Mouse (Mus musculus): ENCODE results near the gene Hhipl2. TPM values are rescaled to one million over a fixed set of nuclear protein-coding genes. Genes with fewer than 3 reads are reported as not detected.
A peak's percentile ranks its signal among the peaks of the same experiment; 100 is the strongest.
"Not testable (repeated sequence)": the region's sequence is repeated elsewhere in the genome, so short reads cannot be mapped to it uniquely, and the experiment has no call there.

Gene Hhipl2
- not detected in 2 replicates for polyA plus RNA-seq (2015; fragmentation: Nextera tagmentation; extraction: Ambion mirVana)

DNA sequence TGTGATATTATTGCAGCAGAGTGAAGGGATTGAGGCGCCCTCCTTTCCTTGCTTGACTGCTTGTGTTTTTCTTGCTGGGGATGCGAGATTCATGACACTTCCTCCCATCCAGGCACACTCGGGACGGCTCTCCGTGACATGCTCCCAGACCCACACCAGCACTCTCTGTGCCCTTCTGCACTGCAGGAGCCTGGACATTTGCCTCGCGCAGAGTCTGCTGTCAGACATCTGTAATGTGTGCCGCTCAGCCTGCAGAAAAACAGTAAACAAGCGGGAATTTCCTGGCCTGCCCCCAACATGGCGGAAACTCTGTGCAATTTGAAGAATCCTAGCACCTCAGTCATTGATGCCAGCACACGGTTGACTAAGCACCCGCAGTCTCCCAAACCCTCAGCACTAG lies at the start of gene Hhipl2:
Gene Hhipl2, plus strand, starts transcription at position 343 of the 400 bp plus-strand sequence.
- H3K4me1 ChIP-seq (ENCODE audit: insufficient read depth): no peaks in the 10 kb centered on the region
- no peaks in the 10 kb centered on the region for H3K27me3 ChIP-seq (ENCODE audit: insufficient read depth, low read length)
- 65% methylated on average over 12 of the region's 12 CpGs for WGBS (ENCODE audit: insufficient replicate concordance)
- H3K36me3 ChIP-seq (replicated peaks; ENCODE audit: insufficient read depth, low read length): no peaks in the 10 kb centered on the region
- H3K9me3 ChIP-seq (ENCODE audit: low read length): no peaks in the 10 kb centered on the region
- DNase-seq: no peak
- no peak for ATAC-seq
- TF ChIP-seq EP300 (IDR thresholded peaks at IDR 0.05; ENCODE audit: low read depth): no peak
- no peak for TF ChIP-seq CTCF (IDR thresholded peaks at IDR 0.05; ENCODE audit: low read depth)
- no peak within 1 kb of the TSS for H3K9ac ChIP-seq (replicated peaks)
- H3K27ac ChIP-seq (ENCODE audit: low read depth): no peak within 1 kb of the TSS
- H3K4me3 ChIP-seq (ENCODE audit: low read depth, low read length): no peak within 1 kb of the TSS
- no peak within 1 kb of the TSS for H3K4me2 ChIP-seq (ENCODE audit: low read depth, low read length)

DNA sequence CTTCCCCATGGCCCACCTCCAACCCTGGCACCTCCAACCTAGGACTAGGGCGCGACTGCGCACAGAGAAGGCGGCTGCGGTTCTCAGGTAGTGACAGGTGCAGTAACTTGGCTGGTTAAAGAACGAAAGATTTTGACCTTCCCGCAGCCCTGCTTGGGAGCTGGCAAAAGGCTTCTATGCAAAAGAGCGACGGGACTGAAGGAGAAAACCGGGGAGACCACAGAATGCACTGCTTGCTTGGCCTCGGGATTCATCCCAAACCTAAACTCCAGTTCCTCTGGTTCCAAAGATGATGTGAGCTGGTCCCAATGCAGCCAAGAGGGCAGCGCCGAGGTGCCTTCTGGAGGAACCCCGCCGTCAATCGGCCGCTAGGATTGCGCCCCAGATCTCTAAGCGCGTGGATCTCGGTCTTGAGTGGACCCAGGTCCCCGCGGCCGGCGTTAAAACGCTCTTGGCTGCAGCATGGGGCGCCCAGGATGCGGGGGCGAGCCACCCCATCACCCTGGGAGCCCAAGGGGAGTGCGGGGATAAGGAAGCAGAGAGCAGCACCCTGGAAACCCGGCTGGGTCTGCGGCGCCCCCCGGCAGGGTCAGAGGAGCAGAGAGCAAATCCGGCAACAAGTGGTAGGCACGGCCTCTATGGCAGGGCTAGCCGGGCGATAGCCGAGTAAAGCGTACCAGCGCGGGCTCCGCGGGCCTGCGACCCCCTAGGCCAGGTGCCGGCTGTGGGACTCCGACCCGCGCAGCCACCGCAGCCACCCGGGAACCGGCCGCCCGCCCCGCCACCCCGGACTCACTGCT lies 49.2 kb upstream of the Hhipl2 start:
- no peaks in the 10 kb centered on the region for H3K9me3 ChIP-seq (ENCODE audit: low read length)
- H3K27me3 ChIP-seq (ENCODE audit: insufficient read depth, low read length): no peaks in the 10 kb centered on the region
- peak overlapping the region; percentile 95 for H3K4me2 ChIP-seq (ENCODE audit: low read depth, low read length)
- 4% methylated on average over 46 of the region's 56 CpGs for WGBS (ENCODE audit: insufficient replicate concordance)
- peaks cover 11% of the 10 kb centered on the region for H3K36me3 ChIP-seq (replicated peaks; ENCODE audit: insufficient read depth, low read length)
- H3K9ac ChIP-seq (replicated peaks): peak overlapping the region; percentile 92
- H3K4me1 ChIP-seq (ENCODE audit: insufficient read depth): peaks cover 14% of the 10 kb centered on the region
- DNase-seq (no peak), ATAC-seq (peak; percentile 56)
- TF ChIP-seq CTCF (IDR thresholded peaks at IDR 0.05; ENCODE audit: low read depth) (no peak), EP300 (IDR thresholded peaks at IDR 0.05; ENCODE audit: low read depth) (no peak)
- H3K4me3 ChIP-seq (ENCODE audit: low read depth, low read length): peak overlapping the region; percentile 94
- H3K27ac ChIP-seq (ENCODE audit: low read depth): peak overlapping the region; percentile 68

DNA sequence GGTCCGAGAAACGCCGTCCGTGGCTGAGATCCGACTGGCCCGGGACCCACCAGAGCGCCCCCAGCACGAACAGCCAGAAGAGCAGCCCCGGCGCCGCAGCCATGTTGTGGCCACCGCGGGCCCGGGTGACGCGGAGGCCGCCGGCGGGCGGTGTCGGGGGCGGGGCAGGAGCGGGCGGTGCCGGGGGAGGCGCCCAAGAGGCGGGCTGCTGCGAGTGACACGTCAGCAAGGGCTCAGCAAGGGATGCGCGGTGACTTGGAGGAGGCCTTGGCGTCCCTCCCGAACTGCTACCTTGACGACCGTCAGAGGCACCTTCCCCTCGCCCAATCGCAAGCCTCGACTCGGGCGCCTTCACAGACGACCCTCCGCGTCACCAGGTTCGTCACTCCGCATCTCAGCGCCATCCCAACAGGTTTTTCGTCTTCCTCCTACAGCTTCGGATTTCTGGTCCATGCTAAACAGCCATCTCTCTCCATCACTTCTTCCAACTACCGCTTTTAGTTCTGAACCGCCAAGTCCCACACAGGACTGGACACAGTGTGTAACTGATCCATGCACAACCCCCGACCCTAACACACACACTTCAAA lies 48.5 kb upstream of the Hhipl2 start, which contains the start of gene Mia3:
Gene Mia3, minus strand, starts transcription at position 127 of the 588 bp plus-strand sequence.
- Histone ChIP-seq H3K4me1 (ENCODE audit: insufficient read depth) (peaks cover 14% of the 10 kb centered on the region), H3K4me3 (ENCODE audit: low read depth, low read length) (peak within 1 kb of the TSS; percentile 94), H3K27ac (ENCODE audit: low read depth) (peak within 1 kb of the TSS; percentile 68), H3K9me3 (ENCODE audit: low read length) (peaks cover under 1% of the 10 kb centered on the region; the same call in 1 of the 2 replicates), H3K9ac (replicated peaks) (peak within 1 kb of the TSS; percentile 92), H3K36me3 (replicated peaks; ENCODE audit: insufficient read depth, low read length) (peaks cover 4% of the 10 kb centered on the region), H3K27me3 (ENCODE audit: insufficient read depth, low read length) (no peaks in the 10 kb centered on the region), H3K4me2 (ENCODE audit: low read depth, low read length) (peak within 1 kb of the TSS; percentile 95)
- TF ChIP-seq EP300 (IDR thresholded peaks at IDR 0.05; ENCODE audit: low read depth) (no peak), CTCF (IDR thresholded peaks at IDR 0.05; ENCODE audit: low read depth) (peak; percentile 31; the same call in 1 of the 2 replicates)
- WGBS (ENCODE audit: insufficient replicate concordance): 3% methylated on average over 50 of the region's 51 CpGs
- ATAC-seq: peak; percentile 99
- DNase-seq: peak; percentile 93

DNA sequence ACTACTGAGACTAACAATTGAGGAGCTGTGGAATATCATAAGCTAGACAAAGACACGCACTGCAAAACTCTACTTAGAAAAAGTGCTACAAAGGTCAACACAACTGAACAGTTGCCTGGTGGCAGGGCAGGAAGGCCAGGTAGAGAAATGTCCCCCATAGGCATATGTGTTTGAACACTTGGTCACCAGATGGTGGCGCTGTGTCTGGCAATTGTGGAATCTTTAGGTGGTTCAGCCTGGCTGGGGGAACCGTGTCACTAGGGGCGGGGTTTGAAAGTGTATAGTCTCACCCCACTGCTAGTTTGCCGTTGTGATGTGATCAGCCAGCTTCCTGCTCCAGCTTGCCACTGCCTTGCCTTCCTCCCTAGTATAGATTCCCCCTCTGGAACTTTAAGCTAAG lies 43.3 kb upstream of the Hhipl2 start:
- Histone ChIP-seq H3K9ac (replicated peaks) (no peak overlapping the region), H3K36me3 (replicated peaks; ENCODE audit: insufficient read depth, low read length) (no peaks in the 10 kb centered on the region), H3K4me3 (ENCODE audit: low read depth, low read length) (no peak overlapping the region), H3K27ac (ENCODE audit: low read depth) (no peak overlapping the region), H3K27me3 (ENCODE audit: insufficient read depth, low read length) (no peaks in the 10 kb centered on the region), H3K4me1 (ENCODE audit: insufficient read depth) (peaks cover 7% of the 10 kb centered on the region), H3K4me2 (ENCODE audit: low read depth, low read length) (no peak overlapping the region), H3K9me3 (ENCODE audit: low read length) (peaks cover 5% of the 10 kb centered on the region)
- DNase-seq (no peak), ATAC-seq (no peak)
- TF ChIP-seq CTCF (IDR thresholded peaks at IDR 0.05; ENCODE audit: low read depth) (no peak), EP300 (IDR thresholded peaks at IDR 0.05; ENCODE audit: low read depth) (no peak)
- WGBS (ENCODE audit: insufficient replicate concordance): 78% methylated on average over 5 of the region's 5 CpGs

DNA sequence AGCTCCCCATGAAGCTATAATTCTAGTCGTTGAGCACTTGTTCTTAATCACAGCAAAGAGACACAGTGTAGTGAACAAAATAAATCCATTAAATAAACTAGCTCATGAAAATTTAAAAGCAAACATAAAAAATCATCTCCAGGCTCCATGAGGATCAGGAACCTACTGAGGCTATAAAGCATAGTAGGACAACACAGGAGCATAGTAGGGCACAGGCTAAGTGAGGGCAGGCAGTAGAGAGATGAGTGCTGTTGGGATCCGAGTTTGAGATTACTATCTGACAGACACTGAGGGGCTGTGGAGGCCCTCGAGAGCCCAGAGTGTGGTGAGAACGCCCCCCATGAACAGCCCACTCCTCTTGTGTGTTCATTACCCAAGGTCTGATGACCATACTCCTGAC lies 41.0 kb upstream of the Hhipl2 start:
- H3K9me3 ChIP-seq (ENCODE audit: low read length): peaks cover 5% of the 10 kb centered on the region
- DNase-seq (no peak), ATAC-seq (no peak)
- no peak overlapping the region for H3K4me3 ChIP-seq (ENCODE audit: low read depth, low read length)
- WGBS (ENCODE audit: insufficient replicate concordance): 60% methylated on average over 4 of the region's 4 CpGs
- TF ChIP-seq EP300 (IDR thresholded peaks at IDR 0.05; ENCODE audit: low read depth) (no peak), CTCF (IDR thresholded peaks at IDR 0.05; ENCODE audit: low read depth) (no peak)
- no peak overlapping the region for H3K4me2 ChIP-seq (ENCODE audit: low read depth, low read length)
- H3K36me3 ChIP-seq (replicated peaks; ENCODE audit: insufficient read depth, low read length): no peaks in the 10 kb centered on the region
- H3K9ac ChIP-seq (replicated peaks): no peak overlapping the region
- H3K27me3 ChIP-seq (ENCODE audit: insufficient read depth, low read length): no peaks in the 10 kb centered on the region
- no peak overlapping the region for H3K27ac ChIP-seq (ENCODE audit: low read depth)
- no peaks in the 10 kb centered on the region; the same call in 1 of the 2 replicates for H3K4me1 ChIP-seq (ENCODE audit: insufficient read depth)

DNA sequence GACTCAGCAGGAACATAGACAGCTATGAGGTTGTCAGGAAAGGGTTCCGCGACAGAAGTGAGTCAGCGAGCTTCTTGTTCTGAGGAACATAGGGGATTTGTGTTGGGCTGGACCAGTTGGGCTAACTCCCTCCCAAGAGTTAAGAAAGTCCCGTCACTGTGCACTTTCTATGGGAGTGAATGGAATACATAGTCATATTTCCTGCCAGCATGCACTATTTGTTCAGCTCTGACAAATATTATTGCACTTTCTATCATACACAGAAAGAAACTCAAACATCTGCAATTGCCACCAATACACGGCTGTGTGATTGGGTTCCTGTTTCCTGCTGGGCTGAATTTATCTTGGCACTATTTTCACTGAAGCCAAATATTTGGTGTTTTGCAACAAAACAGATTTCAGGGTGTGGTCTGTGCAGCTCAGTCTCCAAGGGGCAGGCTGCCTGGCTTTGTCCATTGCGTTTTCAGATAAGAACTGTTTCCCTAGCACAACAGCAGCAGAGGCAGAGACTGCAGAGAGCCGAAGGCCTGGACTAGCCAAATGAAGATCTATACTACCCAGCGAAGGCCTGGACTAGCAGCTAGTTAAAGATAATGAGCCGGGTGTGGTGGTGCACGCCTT lies 39.6 kb upstream of the Hhipl2 start:
- WGBS (ENCODE audit: insufficient replicate concordance): 45% methylated on average over 10 of the region's 10 CpGs
- H3K4me3 ChIP-seq (ENCODE audit: low read depth, low read length): no peak overlapping the region
- ATAC-seq (peak; percentile 91), DNase-seq (peak; percentile 20)
- H3K27me3 ChIP-seq (ENCODE audit: insufficient read depth, low read length): no peaks in the 10 kb centered on the region
- no peaks in the 10 kb centered on the region for H3K36me3 ChIP-seq (replicated peaks; ENCODE audit: insufficient read depth, low read length)
- H3K27ac ChIP-seq (ENCODE audit: low read depth): peak overlapping the region; percentile 26
- 0 out of 2 replicates have a peak overlapping the region, but pooled peaks have one; percentile 7 for H3K4me2 ChIP-seq (ENCODE audit: low read depth, low read length)
- TF ChIP-seq CTCF (IDR thresholded peaks at IDR 0.05; ENCODE audit: low read depth): no peak
- no peak for TF ChIP-seq EP300 (IDR thresholded peaks at IDR 0.05; ENCODE audit: low read depth)
- H3K4me1 ChIP-seq (ENCODE audit: insufficient read depth): no peaks in the 10 kb centered on the region; the same call in 1 of the 2 replicates
- H3K9ac ChIP-seq (replicated peaks): no peak overlapping the region
- H3K9me3 ChIP-seq (ENCODE audit: low read length): peaks cover 5% of the 10 kb centered on the region

DNA sequence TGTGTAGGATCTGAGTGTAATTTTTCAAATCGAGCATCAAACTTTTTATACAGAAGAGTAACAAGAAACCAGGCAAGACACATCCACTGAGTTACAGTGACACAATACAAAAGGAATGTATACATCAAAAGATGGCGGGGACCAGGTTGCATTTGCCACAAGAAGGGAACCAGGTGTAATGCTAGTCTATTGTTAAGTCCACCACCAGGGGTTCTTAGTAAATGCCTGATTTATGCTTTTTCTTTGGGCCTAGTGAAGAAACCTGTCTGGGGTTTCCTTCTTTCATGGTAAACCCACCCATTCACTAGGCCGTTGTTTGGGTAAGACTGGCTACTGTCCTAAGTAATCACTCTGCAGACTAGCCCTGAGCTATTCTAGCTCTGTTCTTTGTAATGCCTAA lies 38.6 kb upstream of the Hhipl2 start:
- WGBS (ENCODE audit: insufficient replicate concordance): 84% methylated on average over 3 of the region's 3 CpGs
- not testable (repeated sequence) for H3K9ac ChIP-seq (replicated peaks); H3K36me3 ChIP-seq (replicated peaks; ENCODE audit: insufficient read depth, low read length); H3K4me1 ChIP-seq (ENCODE audit: insufficient read depth); ATAC-seq; H3K27ac ChIP-seq (ENCODE audit: low read depth); DNase-seq; H3K4me2 ChIP-seq (ENCODE audit: low read depth, low read length); H3K9me3 ChIP-seq (ENCODE audit: low read length); H3K4me3 ChIP-seq (ENCODE audit: low read depth, low read length); H3K27me3 ChIP-seq (ENCODE audit: insufficient read depth, low read length)
